Mouse (Mus musculus): ENCODE measurements around the gene Krt6a. TPM values are rescaled to one million over a fixed set of nuclear protein-coding genes. Genes with fewer than 3 reads are reported as not detected.

Krt6a gene
- polyA plus RNA-seq (2015; fragmentation: Nextera tagmentation; extraction: Ambion mirVana): not detected in 2 replicates

DNA sequence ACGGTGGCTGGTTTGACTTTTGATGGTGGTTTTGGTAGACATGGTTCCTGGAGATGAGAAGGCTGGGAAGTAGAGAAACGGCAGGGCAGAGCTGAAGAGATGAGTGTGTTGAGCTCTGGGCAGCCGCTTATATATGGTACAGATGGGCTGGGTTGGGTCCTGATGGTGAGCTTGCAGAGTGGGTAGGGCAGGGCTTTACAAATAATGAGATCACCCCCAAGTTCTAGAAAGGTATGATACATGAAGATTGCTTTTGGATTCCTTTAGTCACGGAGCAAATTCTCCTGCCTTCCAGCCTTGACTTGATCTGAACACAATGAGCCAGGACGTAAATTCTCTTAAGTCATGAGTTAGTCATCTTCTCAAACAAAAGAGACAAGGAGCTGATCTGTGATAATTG is at the start of gene Krt6a:
Krt6a (minus strand) TSS at position 101 of the 400 bp plus-strand sequence.
- ATAC-seq (replicated peaks): no peak
- Histone ChIP-seq H3K9me3 (no peaks in the 10 kb centered on the region), H3K27me3 (no peaks in the 10 kb centered on the region), H3K27ac (replicated peaks) (no peak within 1 kb of the TSS), H3K9ac (replicated peaks) (no peak within 1 kb of the TSS), H3K36me3 (no peaks in the 10 kb centered on the region), H3K4me3 (no peak within 1 kb of the TSS), H3K4me2 (replicated peaks) (no peak within 1 kb of the TSS), H3K4me1 (no peaks in the 10 kb centered on the region)
- 86% methylated on average over 5 of the region's 5 CpGs for WGBS

DNA sequence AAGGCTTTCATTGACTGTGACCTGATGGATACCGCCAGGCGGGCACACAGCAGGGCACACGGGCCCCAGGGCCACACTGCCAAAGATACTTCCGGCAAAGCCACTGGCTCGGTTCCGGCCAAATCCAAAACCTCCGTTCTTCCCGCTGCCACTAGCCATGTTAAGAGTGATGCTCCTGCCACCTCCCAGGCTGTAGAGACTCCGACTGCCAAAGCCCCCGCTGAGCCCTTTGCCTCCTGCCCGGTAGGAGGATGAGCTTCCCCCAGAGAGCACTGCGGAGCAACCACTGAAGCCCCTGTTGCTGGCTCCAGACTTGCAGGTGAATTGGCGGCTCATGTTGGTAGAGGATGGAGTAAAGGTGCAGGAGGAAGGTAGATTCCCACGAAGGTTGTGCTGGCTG is 48.6 kb upstream of the Krt6a start, which contains the start of gene Krt71:
Krt71 (minus strand) TSS at position 399 of the 400 bp plus-strand sequence.
- H3K9me3 ChIP-seq: no peaks in the 10 kb centered on the region
- H3K9ac ChIP-seq (replicated peaks): no peak within 1 kb of the TSS
- no peak within 1 kb of the TSS for H3K4me2 ChIP-seq (replicated peaks)
- ATAC-seq (replicated peaks): no peak
- no peaks in the 10 kb centered on the region for H3K4me1 ChIP-seq
- H3K27ac ChIP-seq (replicated peaks): no peak within 1 kb of the TSS
- H3K4me3 ChIP-seq: no peak within 1 kb of the TSS
- no peaks in the 10 kb centered on the region for H3K36me3 ChIP-seq
- no peaks in the 10 kb centered on the region for H3K27me3 ChIP-seq
- WGBS: 63% methylated on average over 14 of the region's 14 CpGs

DNA sequence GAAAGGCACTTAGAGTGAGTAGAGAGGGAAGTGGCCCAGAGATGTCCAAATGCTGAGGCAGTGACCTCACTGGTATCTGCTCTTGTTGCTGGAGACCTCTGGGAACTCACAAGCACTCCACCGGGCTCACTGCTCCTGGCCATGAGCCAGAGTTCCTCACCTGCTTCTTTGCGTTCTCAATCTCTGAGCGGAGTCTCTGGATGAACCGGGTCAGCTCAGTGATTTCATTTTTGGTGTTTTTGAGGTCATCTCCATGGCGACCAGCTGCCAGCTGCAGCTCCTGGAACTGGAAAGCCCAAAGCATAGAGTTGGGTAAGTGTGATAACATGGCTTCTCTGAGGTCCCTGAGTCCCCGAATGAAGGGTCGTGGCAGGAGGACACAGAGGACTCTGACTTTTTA is 43.7 kb upstream of the Krt6a start:
- WGBS: 75% methylated on average over 7 of the region's 7 CpGs
- ATAC-seq (replicated peaks): no peak

DNA sequence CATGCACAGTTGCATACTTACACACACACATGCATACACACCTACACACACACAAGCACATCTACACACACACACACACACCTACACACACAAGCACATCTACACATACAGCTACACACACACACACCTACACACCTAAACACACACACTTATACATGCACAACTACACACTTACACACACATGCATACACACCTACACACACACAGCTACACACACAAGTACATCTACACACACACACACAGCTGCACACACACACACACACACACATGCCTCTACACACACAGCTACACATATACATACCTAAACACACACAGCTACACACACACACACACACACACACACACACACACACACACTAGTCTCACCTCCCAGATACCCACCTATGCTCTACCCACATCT is 36.5 kb upstream of the Krt6a start:
- Histone ChIP-seq H3K4me2 (replicated peaks) (no peak overlapping the region), H3K36me3 (no peaks in the 10 kb centered on the region), H3K4me1 (no peaks in the 10 kb centered on the region), H3K9ac (replicated peaks) (no peak overlapping the region), H3K9me3 (no peaks in the 10 kb centered on the region), H3K27me3 (no peaks in the 10 kb centered on the region), H3K27ac (replicated peaks) (no peak overlapping the region), H3K4me3 (no peak overlapping the region)
- ATAC-seq (replicated peaks): no peak

More for the DNA sequence above, 43.7 kb upstream of the Krt6a start:
- Histone ChIP-seq H3K27me3 (no peaks in the 10 kb centered on the region), H3K4me2 (replicated peaks) (no peak overlapping the region), H3K9me3 (no peaks in the 10 kb centered on the region), H3K4me1 (no peaks in the 10 kb centered on the region), H3K27ac (replicated peaks) (no peak overlapping the region), H3K36me3 (no peaks in the 10 kb centered on the region), H3K9ac (replicated peaks) (no peak overlapping the region), H3K4me3 (no peak overlapping the region)

DNA sequence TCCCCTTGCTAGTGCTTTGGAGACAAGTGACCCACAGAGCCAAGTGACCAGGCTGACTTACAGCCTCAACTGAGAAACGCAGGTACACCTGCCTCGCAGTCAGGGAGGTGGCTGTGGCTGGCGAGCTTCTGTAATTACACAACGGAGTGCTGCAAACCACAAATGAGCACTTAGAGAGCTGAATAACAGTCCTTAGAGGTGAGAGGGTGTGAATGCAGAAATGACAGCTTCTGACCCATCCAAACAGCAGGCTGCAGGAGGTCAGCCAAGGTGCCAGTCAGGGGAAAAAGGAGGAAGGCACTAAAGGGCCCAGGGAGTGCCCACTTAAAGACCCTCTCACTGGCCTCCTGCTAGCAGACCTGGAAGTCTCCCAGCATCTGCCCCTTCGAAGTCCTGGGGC is 30.6 kb upstream of the Krt6a start:
- no peak for ATAC-seq (replicated peaks)
- Histone ChIP-seq H3K4me2 (replicated peaks) (no peak overlapping the region), H3K4me3 (no peak overlapping the region), H3K4me1 (no peaks in the 10 kb centered on the region), H3K9ac (replicated peaks) (no peak overlapping the region), H3K36me3 (no peaks in the 10 kb centered on the region), H3K27ac (replicated peaks) (no peak overlapping the region), H3K27me3 (no peaks in the 10 kb centered on the region), H3K9me3 (no peaks in the 10 kb centered on the region)
- 79% methylated on average over 5 of the region's 5 CpGs for WGBS

DNA sequence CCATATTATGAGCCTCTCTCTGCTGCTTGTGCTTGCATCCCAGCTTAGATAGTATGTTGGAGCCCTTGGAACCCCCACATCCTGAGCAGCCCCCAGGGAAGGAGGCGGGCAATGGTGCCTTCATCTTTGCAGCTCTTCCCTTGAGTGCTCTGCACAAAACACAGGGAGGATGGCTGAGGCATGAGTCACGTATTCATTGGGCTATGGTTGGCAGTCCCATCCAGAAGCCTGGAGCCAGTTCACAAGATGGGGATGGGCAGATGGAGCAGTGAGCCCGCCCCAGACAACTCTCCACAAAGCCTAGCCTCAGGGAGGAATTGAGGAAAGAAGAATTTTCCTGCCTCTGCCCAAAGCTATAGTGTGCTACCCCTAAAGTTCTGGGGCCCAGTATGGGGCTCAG is 21.7 kb upstream of the Krt6a start:
- Histone ChIP-seq H3K9me3 (no peaks in the 10 kb centered on the region), H3K36me3 (no peaks in the 10 kb centered on the region), H3K9ac (replicated peaks) (no peak overlapping the region), H3K4me2 (replicated peaks) (no peak overlapping the region), H3K4me1 (no peaks in the 10 kb centered on the region), H3K27ac (replicated peaks) (no peak overlapping the region), H3K4me3 (no peak overlapping the region), H3K27me3 (no peaks in the 10 kb centered on the region)
- WGBS: 77% methylated on average over 3 of the region's 3 CpGs
- no peak for ATAC-seq (replicated peaks)

DNA sequence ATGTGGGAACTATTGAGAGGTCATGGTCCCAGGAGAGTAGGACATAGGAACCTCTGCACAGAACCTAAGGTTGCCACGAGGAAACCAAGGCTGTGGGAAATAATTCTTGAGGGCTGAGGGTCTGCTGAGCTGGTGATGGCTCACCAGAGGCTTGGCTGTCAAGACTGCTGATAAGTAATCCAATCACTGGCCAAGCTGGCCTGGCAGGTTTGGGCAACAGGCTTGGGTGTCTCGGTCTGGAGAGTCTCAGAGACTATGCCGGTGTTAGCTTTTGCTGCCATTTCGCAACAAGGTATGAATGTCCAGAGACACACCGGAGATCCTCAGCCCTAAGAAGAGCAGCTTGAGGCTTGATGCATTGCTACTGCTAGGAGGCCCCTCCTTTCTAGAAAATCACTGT is 20.2 kb upstream of the Krt6a start:
- H3K9ac ChIP-seq (replicated peaks): no peak overlapping the region
- no peak overlapping the region for H3K4me3 ChIP-seq
- no peak for ATAC-seq (replicated peaks)
- no peak overlapping the region for H3K27ac ChIP-seq (replicated peaks)
- no peaks in the 10 kb centered on the region for H3K27me3 ChIP-seq
- 88% methylated on average over 5 of the region's 5 CpGs for WGBS
- no peaks in the 10 kb centered on the region for H3K4me1 ChIP-seq
- H3K4me2 ChIP-seq (replicated peaks): no peak overlapping the region
- no peaks in the 10 kb centered on the region for H3K9me3 ChIP-seq
- H3K36me3 ChIP-seq: no peaks in the 10 kb centered on the region

DNA sequence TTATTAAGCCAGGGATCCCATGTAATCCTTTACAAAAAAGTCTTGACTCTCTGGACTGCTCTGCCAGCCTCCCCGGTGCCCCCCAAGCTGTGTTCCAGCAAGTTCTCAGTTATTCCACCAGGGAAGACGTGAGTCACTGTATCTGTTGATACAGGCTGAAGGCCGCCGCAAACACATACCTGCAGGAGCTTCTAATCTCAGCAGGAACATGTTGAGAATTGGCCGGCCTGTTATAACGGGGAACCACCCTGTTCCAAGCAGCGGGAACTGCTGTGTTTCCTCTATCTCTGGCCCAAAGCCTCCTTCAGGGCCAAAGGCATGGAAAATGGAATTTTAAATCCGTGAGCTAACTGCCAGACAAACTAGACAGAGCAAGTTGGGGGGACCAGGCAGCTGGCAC is 19.6 kb upstream of the Krt6a start:
- H3K27ac ChIP-seq (replicated peaks): no peak overlapping the region
- no peaks in the 10 kb centered on the region for H3K9me3 ChIP-seq
- no peaks in the 10 kb centered on the region for H3K36me3 ChIP-seq
- no peaks in the 10 kb centered on the region for H3K4me1 ChIP-seq
- H3K9ac ChIP-seq (replicated peaks): no peak overlapping the region
- 70% methylated on average over 8 of the region's 8 CpGs for WGBS
- H3K27me3 ChIP-seq: no peaks in the 10 kb centered on the region
- H3K4me2 ChIP-seq (replicated peaks): no peak overlapping the region
- H3K4me3 ChIP-seq: no peak overlapping the region
- no peak for ATAC-seq (replicated peaks)

DNA sequence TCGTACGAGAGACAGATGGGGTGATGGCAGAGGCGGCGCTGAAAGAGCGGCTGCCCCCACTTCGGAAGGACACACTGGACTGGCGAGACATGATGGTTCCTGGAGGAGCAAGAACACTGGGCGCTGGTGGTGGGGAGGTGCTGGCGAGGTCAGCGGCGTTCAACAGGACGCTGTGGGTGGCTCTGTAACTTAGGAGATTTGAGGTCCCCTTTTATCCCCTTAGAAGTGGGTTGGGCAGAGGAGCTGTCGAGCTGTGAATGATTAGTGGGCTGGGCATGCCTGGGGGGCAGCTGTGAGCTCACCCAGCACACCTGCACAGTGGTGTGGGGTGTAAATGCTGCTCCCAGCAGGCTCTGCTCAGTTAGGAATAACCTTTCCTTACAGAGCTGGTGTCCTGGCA is 18.6 kb upstream of the Krt6a start, which contains the start of gene Krt5:
Krt5 (minus strand) TSS at position 179 of the 400 bp plus-strand sequence.
- H3K9ac ChIP-seq (replicated peaks): no peak within 1 kb of the TSS
- no peaks in the 10 kb centered on the region for H3K36me3 ChIP-seq
- no peak within 1 kb of the TSS for H3K27ac ChIP-seq (replicated peaks)
- no peaks in the 10 kb centered on the region for H3K9me3 ChIP-seq
- no peaks in the 10 kb centered on the region for H3K4me1 ChIP-seq
- 84% methylated on average over 13 of the region's 13 CpGs for WGBS
- no peaks in the 10 kb centered on the region for H3K27me3 ChIP-seq
- H3K4me3 ChIP-seq: no peak within 1 kb of the TSS
- ATAC-seq (replicated peaks): no peak
- no peak within 1 kb of the TSS for H3K4me2 ChIP-seq (replicated peaks)

DNA sequence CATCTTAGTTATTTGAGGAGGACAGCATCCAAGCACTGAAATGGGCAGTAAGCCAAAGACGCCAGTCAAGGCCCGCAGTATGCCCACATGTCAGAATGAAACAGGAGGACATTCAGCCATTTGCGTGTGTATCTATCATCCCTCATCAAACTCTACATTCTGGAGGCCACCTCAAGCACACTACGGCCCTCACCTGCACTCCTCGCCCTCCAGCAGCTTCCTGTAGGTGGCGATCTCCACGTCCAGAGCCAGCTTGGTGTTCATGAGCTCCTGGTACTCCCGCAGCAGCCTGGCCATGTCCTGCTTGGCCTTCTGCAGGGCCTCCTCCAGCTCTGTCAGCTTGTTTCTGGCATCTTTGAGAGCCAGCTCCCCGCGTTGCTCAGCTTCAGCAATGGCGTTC is 14.6 kb upstream of the Krt6a start:
- H3K27me3 ChIP-seq: no peaks in the 10 kb centered on the region
- ATAC-seq (replicated peaks): no peak

DNA sequence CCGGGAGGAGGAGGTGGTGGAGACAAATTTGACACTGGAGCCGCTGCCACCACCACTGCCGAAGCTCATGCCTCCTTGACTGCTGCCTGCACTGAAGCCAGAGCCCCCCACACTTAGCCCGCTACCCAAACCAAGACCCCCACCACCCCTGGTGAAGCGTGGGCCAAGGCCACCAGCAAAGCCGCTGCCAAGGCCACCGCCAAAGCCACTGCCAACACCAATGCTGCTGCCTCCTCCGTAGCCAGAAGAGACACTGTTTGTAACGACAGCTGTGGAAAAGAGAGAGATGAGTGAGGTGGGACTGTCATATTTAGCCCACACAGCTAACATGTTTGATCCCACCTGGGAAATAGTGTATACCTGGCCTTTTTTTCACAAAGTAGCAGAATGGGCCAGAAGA is 13.3 kb upstream of the Krt6a start:
- no peaks in the 10 kb centered on the region for H3K36me3 ChIP-seq
- no peak overlapping the region for H3K4me3 ChIP-seq
- H3K4me2 ChIP-seq (replicated peaks): no peak overlapping the region
- H3K4me1 ChIP-seq: no peaks in the 10 kb centered on the region
- 91% methylated on average over 9 of the region's 9 CpGs for WGBS
- H3K9ac ChIP-seq (replicated peaks): no peak overlapping the region
- no peaks in the 10 kb centered on the region for H3K27me3 ChIP-seq
- no peak overlapping the region for H3K27ac ChIP-seq (replicated peaks)
- H3K9me3 ChIP-seq: no peaks in the 10 kb centered on the region
- ATAC-seq (replicated peaks): no peak

More for the DNA sequence above, 14.6 kb upstream of the Krt6a start:
- 66% methylated on average over 11 of the region's 11 CpGs for WGBS
- H3K4me3 ChIP-seq: no peak overlapping the region
- no peak overlapping the region for H3K4me2 ChIP-seq (replicated peaks)
- no peaks in the 10 kb centered on the region for H3K4me1 ChIP-seq
- no peaks in the 10 kb centered on the region for H3K9me3 ChIP-seq
- H3K9ac ChIP-seq (replicated peaks): no peak overlapping the region
- no peak overlapping the region for H3K27ac ChIP-seq (replicated peaks)
- H3K36me3 ChIP-seq: no peaks in the 10 kb centered on the region

DNA sequence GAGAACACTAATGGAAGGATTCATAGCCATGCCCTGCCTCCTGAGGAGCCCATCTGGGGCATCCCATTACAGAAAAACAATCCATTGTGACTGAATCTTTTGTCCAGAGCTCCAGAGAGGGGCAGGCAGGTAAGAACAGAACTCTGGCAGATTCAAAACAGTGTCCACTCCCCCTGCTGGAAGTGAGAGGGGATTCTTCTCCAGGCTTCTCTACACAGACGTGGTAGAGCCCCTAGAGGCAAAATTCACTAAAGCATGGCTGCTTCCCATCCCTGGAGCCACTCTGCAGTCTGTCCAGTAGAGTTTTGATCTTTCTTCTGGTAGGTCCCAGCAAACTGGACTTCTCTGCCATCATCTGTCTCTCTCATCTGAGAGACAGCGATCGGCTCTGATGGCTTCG is 10.0 kb upstream of the Krt6a start:
- WGBS: 68% methylated on average over 4 of the region's 4 CpGs

DNA sequence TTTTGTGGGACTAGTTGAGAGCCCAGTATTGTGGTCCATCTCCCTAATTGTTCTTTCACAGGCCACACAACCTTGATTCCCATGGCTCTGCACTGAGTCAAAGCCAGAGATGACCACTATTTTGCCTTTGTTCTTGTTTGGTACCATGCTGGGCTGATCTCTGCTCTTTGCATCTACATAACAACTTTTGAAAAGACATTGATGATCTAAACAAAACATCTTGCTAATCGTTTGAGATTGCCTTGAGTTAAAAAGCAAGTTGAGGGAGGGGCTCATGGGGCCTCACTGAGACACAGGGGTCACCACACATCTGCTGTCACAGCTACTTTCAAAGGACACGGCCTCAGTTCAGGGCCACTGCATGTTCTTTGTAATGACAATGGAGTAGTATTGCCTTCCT is 8.3 kb upstream of the Krt6a start:
- H3K27me3 ChIP-seq: no peaks in the 10 kb centered on the region
- no peak overlapping the region for H3K9ac ChIP-seq (replicated peaks)
- no peaks in the 10 kb centered on the region for H3K4me1 ChIP-seq
- H3K9me3 ChIP-seq: no peaks in the 10 kb centered on the region
- H3K27ac ChIP-seq (replicated peaks): no peak overlapping the region
- H3K4me2 ChIP-seq (replicated peaks): no peak overlapping the region
- no peak overlapping the region for H3K4me3 ChIP-seq
- ATAC-seq (replicated peaks): no peak
- H3K36me3 ChIP-seq: no peaks in the 10 kb centered on the region
- WGBS: 11% methylated on average over 2 of the region's 2 CpGs

More for the DNA sequence above, 10.0 kb upstream of the Krt6a start:
- no peak overlapping the region for H3K4me3 ChIP-seq
- no peak overlapping the region for H3K9ac ChIP-seq (replicated peaks)
- no peaks in the 10 kb centered on the region for H3K27me3 ChIP-seq
- no peak overlapping the region for H3K27ac ChIP-seq (replicated peaks)
- no peak for ATAC-seq (replicated peaks)
- no peaks in the 10 kb centered on the region for H3K4me1 ChIP-seq
- no peaks in the 10 kb centered on the region for H3K9me3 ChIP-seq
- no peaks in the 10 kb centered on the region for H3K36me3 ChIP-seq
- H3K4me2 ChIP-seq (replicated peaks): no peak overlapping the region

Measured in forebrain, embryonic 15.5 days (tissue).